Mouse (Mus musculus) hindbrain, embryonic 13.5 days (tissue): ENCODE results near the gene Zfp825. TPM values are rescaled to one million over a fixed set of nuclear protein-coding genes. Genes with fewer than 3 reads are reported as not detected.
"Not testable (repeated sequence)": the region's sequence is repeated elsewhere in the genome, so short reads cannot be mapped to it uniquely, and the experiment has no call there.

Source experiments
- ATAC-seq: fragments of 200-750 bp; cut with Nextera tagmentation; 2 replicates; pipeline ENCODE4 v1.8.0; 2017; ENCODE audit warnings: moderate TSS enrichment; ENCODE audit not compliant: low FRiP score
- H3K27ac ChIP-seq: fragments of 300-500 bp; sonication (generic); 2 replicates; pipeline ENCODE4 v1.5.1; 2015; ENCODE audit warnings: inconsistent platforms, mild to moderate bottlenecking, moderate library complexity
- H3K27me3 ChIP-seq: fragments of 300-500 bp; sonication (generic); 2 replicates; pipeline ENCODE4 v1.6.1; 2015; ENCODE audit warnings: mild to moderate bottlenecking, inconsistent platforms
- H3K36me3 ChIP-seq: fragments of 300-500 bp; sonication (generic); 2 replicates; pipeline ENCODE4 v1.6.1; 2015; ENCODE audit warnings: mild to moderate bottlenecking, inconsistent platforms
- H3K4me1 ChIP-seq: fragments of 300-500 bp; sonication (generic); replicated peaks from 2 replicates; pipeline ENCODE4 v1.6.1; 2015; ENCODE audit warnings: inconsistent platforms
- H3K4me2 ChIP-seq: fragments of 300-500 bp; sonication (generic); 2 replicates; pipeline ENCODE4 v1.6.1; 2015; ENCODE audit warnings: inconsistent platforms, mild to moderate bottlenecking, moderate library complexity
- H3K4me3 ChIP-seq: fragments of 300-500 bp; sonication (generic); 2 replicates; pipeline ENCODE4 v1.5.1; 2015; ENCODE audit warnings: mild to moderate bottlenecking, inconsistent platforms
- H3K9ac ChIP-seq: fragments of 300-500 bp; sonication (generic); 2 replicates; pipeline ENCODE4 v1.6.1; 2015; ENCODE audit warnings: mild to moderate bottlenecking, inconsistent platforms
- H3K9me3 ChIP-seq: fragments of 300-500 bp; sonication (generic); 2 replicates; pipeline ENCODE4 v1.6.1; 2016; ENCODE audit warnings: inconsistent platforms
- WGBS: fragments of 180-500 bp; shearing (Covaris S2); methylation state at CpG from one replicate; pipeline ENCODE4 v1.1.7; 2015; 5-methylcytosine and 5-hydroxymethylcytosine counted together
- polyA plus RNA-seq: library from polyadenylated mRNA; unstranded; fragments of >200 nt; fragmentation: Nextera tagmentation; extraction: Ambion mirVana; gene quantifications from 2 replicates; pipeline ENCODE4 v1.2.1, GENCODE M21; 2015

The Zfp825 gene
- polyA plus RNA-seq, 1 experiment from 2014 or later: 17.3 TPM

DNA sequence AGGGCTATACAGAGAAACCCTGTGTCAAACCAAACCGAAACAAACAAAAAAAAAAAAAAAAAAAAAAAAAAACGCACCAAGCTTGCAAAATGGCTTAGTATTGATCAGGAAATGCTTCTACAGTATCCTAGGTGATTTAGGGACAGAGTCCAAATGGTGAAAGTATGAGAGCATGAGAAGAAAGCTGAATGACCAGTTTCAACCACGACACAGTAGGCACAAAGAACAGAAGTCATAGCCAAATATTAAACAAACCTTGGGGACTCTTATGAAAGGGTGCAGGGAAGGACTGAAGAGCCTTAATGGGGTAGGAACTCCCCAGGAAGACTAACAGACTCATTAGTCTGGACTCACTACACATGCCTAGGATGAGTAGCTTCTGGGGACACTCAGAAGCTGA lies 9.5 kb downstream of the Zfp825 start:
- H3K9me3 ChIP-seq, H3K4me2 ChIP-seq, H3K27me3 ChIP-seq, H3K9ac ChIP-seq, H3K4me3 ChIP-seq, H3K27ac ChIP-seq, ATAC-seq, H3K4me1 ChIP-seq: not testable (repeated sequence)
- H3K36me3 ChIP-seq: peaks cover 23% of the 10 kb centered on the region
- 82% methylated on average over 3 of the region's 3 CpGs for WGBS

DNA sequence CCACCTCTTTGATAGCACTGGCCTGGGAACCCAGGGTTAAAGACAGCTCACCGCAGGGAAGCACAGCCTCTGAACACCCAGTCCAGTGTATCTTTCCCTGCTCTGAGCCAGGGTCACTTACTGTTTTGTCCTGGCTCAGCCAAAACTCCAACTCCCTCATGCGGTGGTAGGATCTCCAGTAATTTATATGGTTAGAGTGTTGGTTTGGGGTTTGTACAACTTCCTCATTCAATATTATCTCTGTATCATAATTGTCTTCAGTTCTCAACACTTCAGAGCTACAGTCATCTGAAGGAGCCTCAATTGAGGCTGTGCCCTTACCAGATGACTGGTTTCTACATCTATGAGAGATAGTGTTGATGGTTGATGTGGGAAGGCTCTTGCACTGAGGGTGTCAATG lies 22.3 kb downstream of the Zfp825 start:
- not testable (repeated sequence) for H3K4me3 ChIP-seq, H3K9me3 ChIP-seq, H3K36me3 ChIP-seq, ATAC-seq, H3K9ac ChIP-seq, H3K4me1 ChIP-seq, H3K27me3 ChIP-seq, H3K27ac ChIP-seq, H3K4me2 ChIP-seq
- 91% methylated on average over 2 of the region's 2 CpGs for WGBS

DNA sequence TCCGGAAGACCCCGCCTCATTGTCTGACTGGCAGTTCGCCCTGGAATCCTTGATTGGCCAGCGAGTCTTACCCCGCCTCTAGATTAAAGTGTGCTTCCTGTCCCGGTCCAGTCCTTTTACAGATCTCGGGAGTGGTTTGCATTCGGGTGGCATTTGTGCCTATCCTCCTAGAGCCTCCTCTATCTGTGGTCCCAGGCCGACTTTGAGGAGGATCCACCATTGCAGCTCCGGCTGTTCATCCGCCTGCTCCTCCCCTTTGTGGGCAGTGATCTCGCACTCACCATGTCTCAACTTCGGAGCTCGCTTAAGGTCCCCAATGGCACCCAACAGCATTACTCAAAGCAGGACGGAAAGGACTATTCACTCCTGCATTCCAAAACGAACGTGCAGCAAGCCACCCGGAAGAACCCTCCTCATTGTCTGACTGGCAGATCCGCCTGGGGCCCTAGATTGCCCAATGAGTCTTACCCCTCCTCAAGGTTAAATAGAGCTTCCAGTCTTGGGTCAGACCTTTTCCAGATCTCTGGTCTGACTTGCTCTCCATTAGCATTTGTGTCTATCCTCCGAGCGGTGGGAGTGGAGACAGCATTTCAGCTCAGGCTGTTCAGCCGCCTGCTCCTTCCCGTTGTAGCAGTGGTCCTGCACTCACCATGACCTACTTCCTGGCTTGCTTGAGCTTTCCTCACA lies 30.9 kb downstream of the Zfp825 start:
- Histone ChIP-seq H3K9ac (peak overlapping the region; percentile 80), H3K9me3 (no peaks in the 10 kb centered on the region), H3K27me3 (no peaks in the 10 kb centered on the region), H3K4me1 (peaks cover 8% of the 10 kb centered on the region), H3K4me2 (peak overlapping the region; percentile 78), H3K4me3 (peak overlapping the region; percentile 60), H3K27ac (peak overlapping the region; percentile 93), H3K36me3 (0 out of 2 replicates have a peak, but pooled peaks cover 5% of the 10 kb centered on the region)
- WGBS: 1% methylated on average over 23 of the region's 23 CpGs
- peak; percentile 99 for ATAC-seq

DNA sequence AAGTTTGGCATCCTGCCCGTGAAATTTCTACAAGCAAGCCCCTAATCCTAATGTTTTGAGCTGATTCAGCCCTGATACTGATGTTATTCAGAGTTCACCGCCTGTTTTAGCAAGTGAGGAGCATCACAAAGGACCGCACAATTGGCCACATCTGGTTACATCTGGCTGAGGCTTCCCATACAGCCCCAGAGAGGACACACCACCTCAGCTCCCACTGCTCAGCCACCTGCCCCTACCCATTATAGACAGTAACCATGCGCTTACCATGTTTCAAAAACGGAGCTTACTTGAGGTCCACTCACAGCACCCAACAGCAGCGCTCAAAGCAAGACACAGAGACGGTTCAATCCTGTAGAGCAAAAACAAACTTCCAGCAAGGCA lies 31.5 kb downstream of the Zfp825 start:
- peak overlapping the region; percentile 60 for H3K4me3 ChIP-seq
- peak overlapping the region; percentile 78 for H3K4me2 ChIP-seq
- H3K27me3 ChIP-seq, H3K4me1 ChIP-seq, H3K9me3 ChIP-seq, ATAC-seq, H3K36me3 ChIP-seq: not testable (repeated sequence)
- H3K9ac ChIP-seq: peak overlapping the region; percentile 80
- peak overlapping the region; percentile 93 for H3K27ac ChIP-seq
- 5% methylated on average over 7 of the region's 7 CpGs for WGBS

DNA sequence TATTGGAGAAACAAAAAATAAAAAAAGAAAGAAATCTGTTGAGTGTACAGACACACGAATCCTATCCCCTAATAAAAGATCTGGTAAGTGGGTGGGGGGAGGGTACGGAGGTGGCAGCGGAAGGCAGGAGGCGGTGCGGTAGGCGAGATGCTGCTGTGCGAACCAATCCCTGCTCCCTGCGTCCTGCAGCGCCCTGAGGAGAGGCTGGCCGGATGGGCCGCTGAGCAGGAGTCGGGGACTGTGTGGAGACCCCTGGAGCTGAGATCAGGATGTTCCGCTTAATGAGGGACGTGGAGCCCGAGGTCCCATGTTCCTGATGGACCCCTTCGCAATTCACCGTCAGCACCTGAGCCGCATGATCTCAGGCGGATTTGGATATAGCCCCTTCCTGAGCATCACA lies 53.9 kb downstream of the Zfp825 start:
- ATAC-seq: no peak
- 37% methylated on average over 19 of the region's 19 CpGs for WGBS
- Histone ChIP-seq H3K9me3 (peaks cover 49% of the 10 kb centered on the region), H3K27me3 (no peaks in the 10 kb centered on the region), H3K4me1 (no peaks in the 10 kb centered on the region), H3K4me2 (no peak overlapping the region), H3K36me3 (peaks cover 52% of the 10 kb centered on the region), H3K4me3 (no peak overlapping the region), H3K27ac (no peak overlapping the region), H3K9ac (no peak overlapping the region)

Other genes with a start within 250 kb of the Zfp825 start
- gene Ahrr, start 201.7 kb downstream of the Zfp825 start, polyA plus RNA-seq: 0.49 and 0.61 TPM in 2 replicates
- gene Pdcd6, start 176.4 kb downstream of the Zfp825 start, polyA plus RNA-seq: 119 and 123 TPM in 2 replicates
- gene Sdha, start 143.7 kb downstream of the Zfp825 start, polyA plus RNA-seq: 202 and 213 TPM in 2 replicates
- 50.7 and 50.9 TPM in 2 replicates for gene Ccdc127, start 143.7 kb downstream of the Zfp825 start, polyA plus RNA-seq
- gene Lrrc14b, start 130.0 kb downstream of the Zfp825 start, polyA plus RNA-seq: not detected in 2 replicates
- 5.8 and 6.5 TPM in 2 replicates for gene Zfp72, start 103.2 kb downstream of the Zfp825 start, polyA plus RNA-seq
- gene Ftl1-ps1, start 94.3 kb downstream of the Zfp825 start, polyA plus RNA-seq: 109 TPM in 2 replicates
- 4.6 and 7.1 TPM in 2 replicates for gene Erap1, start 145.6 kb upstream of the Zfp825 start, polyA plus RNA-seq